In the genomic region with DNA sequence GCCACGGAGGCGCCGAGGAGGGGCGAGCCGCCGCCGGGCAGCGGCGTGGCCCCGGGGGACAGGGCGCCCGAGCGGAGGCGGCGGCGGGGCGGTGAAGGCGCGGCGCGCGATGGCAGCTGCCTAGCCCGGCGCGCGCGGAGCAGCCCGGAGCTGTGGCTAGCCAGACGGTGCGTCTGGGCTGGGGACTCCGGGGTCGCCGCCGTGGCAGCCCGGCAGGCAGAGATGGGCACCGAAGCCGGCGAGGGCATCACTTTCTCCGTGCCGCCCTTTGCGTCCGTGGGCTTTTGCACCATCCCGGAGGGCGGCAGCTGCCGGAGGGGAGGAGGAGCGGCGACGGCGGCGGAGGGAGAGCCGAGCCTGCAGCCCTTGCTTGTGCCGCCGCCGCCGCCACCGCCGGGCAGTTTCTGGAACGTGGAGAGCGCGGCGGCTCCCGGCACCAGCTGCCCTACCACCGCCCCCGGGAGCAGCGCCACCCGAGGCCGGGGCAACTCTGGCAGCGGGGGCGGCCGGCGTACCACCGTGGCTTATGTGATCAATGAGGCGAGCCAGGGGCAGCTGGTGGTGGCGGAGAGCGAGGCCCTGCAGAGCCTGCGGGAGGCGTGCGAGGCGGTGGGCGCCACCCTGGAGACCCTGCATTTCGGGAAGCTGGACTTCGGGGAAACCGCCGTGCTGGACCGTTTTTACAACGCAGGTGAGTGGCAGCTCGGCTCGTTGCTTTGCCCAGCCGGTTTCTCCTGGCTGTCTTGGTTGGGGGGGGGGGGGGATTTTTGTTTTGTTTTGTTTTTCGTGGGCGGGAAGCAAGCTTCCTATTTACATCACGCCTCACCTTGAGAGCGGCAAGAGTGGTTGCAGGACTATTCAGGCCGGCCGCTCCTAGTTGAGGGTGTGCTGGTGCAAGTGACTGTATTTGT, we compare ENCODE assay signal across 8 mouse cellular contexts. TPM values are rescaled to one million over a fixed set of nuclear protein-coding genes. Genes with fewer than 3 reads are reported as not detected.
A peak's percentile ranks its signal among the peaks of the same experiment; 100 is the strongest.
DNase-seq lines count a peak whose midpoint lies in the region; ATAC-seq lines count a peak whose summit lies in the region.

A gene (plus strand): TSS at position 89 of the 911 bp plus-strand sequence.

- no peaks in the 10 kb centered on the region for H3K36me3 ChIP-seq in erythroblast, embryonic 14.5 days (ENCODE audit: control insufficient read depth)
- no peaks in the 10 kb centered on the region for H3K36me3 ChIP-seq in forebrain, embryonic 16.5 days (ENCODE audit: control insufficient read depth, insufficient read depth)
- no peaks in the 10 kb centered on the region for H3K36me3 ChIP-seq in hindbrain, embryonic 13.5 days

- H3K9ac ChIP-seq in forebrain, embryonic 16.5 days (replicated peaks; ENCODE audit: low read depth, low read length), result peak within 1 kb of the TSS; percentile 72
- peak within 1 kb of the TSS; percentile 78 for H3K9ac ChIP-seq in hindbrain, embryonic 13.5 days

- peak within 1 kb of the TSS; percentile 96 for H3K4me2 ChIP-seq in forebrain, embryonic 16.5 days (ENCODE audit: low read length)
- H3K4me2 ChIP-seq in hindbrain, embryonic 13.5 days, result peak within 1 kb of the TSS; percentile 87

- peaks cover 14% of the 10 kb centered on the region for H3K4me1 ChIP-seq in erythroblast, embryonic 14.5 days (ENCODE audit: control insufficient read depth)
- peaks cover 13% of the 10 kb centered on the region for H3K4me1 ChIP-seq in forebrain, embryonic 16.5 days (replicated peaks; ENCODE audit: control insufficient read depth, insufficient read depth, low read length)
- H3K4me1 ChIP-seq in hindbrain, embryonic 13.5 days (replicated peaks), result peaks cover 19% of the 10 kb centered on the region

- DNase-seq in left cerebral cortex, postnatal 10 days (ENCODE audit: extremely low spot score in 1 of 2, low spot score in 2 of 2), result peak in 1 of 2 experiments; percentile 67
- peak; percentile 16 to 33 for DNase-seq in spleen, postnatal 14 days (ENCODE audit: low spot score in 2 of 2)

- peaks cover 50% of the 10 kb centered on the region for H3K27me3 ChIP-seq in erythroblast, embryonic 14.5 days (ENCODE audit: control insufficient read depth)
- H3K27me3 ChIP-seq in forebrain, embryonic 16.5 days (replicated peaks; ENCODE audit: control insufficient read depth, insufficient read depth, low read length), result peaks cover 8% of the 10 kb centered on the region; the same call in 1 of the 2 replicates
- peaks cover 58% of the 10 kb centered on the region for H3K27me3 ChIP-seq in hindbrain, embryonic 13.5 days

- H3K27ac ChIP-seq in forebrain, embryonic 16.5 days (ENCODE audit: low read length), result no peak within 1 kb of the TSS
- H3K27ac ChIP-seq in hindbrain, embryonic 13.5 days, result peak within 1 kb of the TSS; percentile 77

- H3K4me3 ChIP-seq in erythroblast, embryonic 14.5 days (replicated peaks), result peak within 1 kb of the TSS; percentile 60
- peak within 1 kb of the TSS; percentile 68 for H3K4me3 ChIP-seq in forebrain, embryonic 16.5 days (replicated peaks; ENCODE audit: low read length)
- peak within 1 kb of the TSS; percentile 78 for H3K4me3 ChIP-seq in hindbrain, embryonic 13.5 days

- under 1% methylated on average over 86 of the region's 95 CpGs for WGBS in forebrain, embryonic 16.5 days
- 0% methylated on average over 81 of the region's 95 CpGs for WGBS in hindbrain, embryonic 13.5 days

- intact Hi-C loops in left cerebral cortex, postnatal 10 days (cut with DNase I), result loop anchor here (1.0 to 5.0 kb wide), 2 partner anchors 139 to 183 kb away; no protein-coding TSS in a partner anchor

- ATAC-seq in erythroblast, adult 5-6 weeks (replicated peaks; ENCODE audit: low FRiP score, poor library complexity, severe bottlenecking), result no peak
- peak; percentile 46 for ATAC-seq in cerebellum, adult (ENCODE audit: insufficient number of reproducible peaks, low FRiP score, low TSS enrichment)
- peak; percentile 84 for ATAC-seq in forebrain, embryonic 16.5 days
- ATAC-seq in hindbrain, embryonic 13.5 days (ENCODE audit: low FRiP score), result peak; percentile 87
- no peak for ATAC-seq in megakaryocyte, adult 5-6 weeks (ENCODE audit: poor library complexity, severe bottlenecking)

- no peaks in the 10 kb centered on the region; the same call in 1 of the 2 replicates for H3K9me3 ChIP-seq in erythroblast, embryonic 14.5 days (ENCODE audit: control insufficient read depth, low read length)
- H3K9me3 ChIP-seq in forebrain, embryonic 16.5 days (ENCODE audit: control insufficient read depth, low read length), result no peaks in the 10 kb centered on the region
- H3K9me3 ChIP-seq in hindbrain, embryonic 13.5 days, result no peaks in the 10 kb centered on the region

RNA-seq across cellular contexts. Expression of the gene that starts here (rescaled TPM):
- polyA plus RNA-seq in erythroblast, embryonic 14.5 days (2012), result not detected in 2 replicates
- total RNA-seq in erythroblast, adult 5-6 weeks (2015; ENCODE audit: low replicate concordance), result 3.1 and 4.2 TPM in 2 replicates
- total RNA-seq in erythroblast, adult 5-6 weeks (2017; ENCODE audit: low replicate concordance), result 4.6 and 8.8 TPM in 2 replicates
- polyA plus RNA-seq in forebrain, embryonic 16.5 days (2015; fragmentation: Nextera tagmentation; extraction: Ambion mirVana), result 0.80 and 0.84 TPM in 2 replicates
- polyA plus RNA-seq in hindbrain, embryonic 13.5 days (2015; fragmentation: Nextera tagmentation; extraction: Ambion mirVana), result 0.65 and 0.74 TPM in 2 replicates
- 10 to 100 TPM; 36.5 to 39.3 TPM for total RNA-seq in left cerebral cortex, postnatal 10 days (2021)
- 25.4 and 37.0 TPM in 2 replicates for total RNA-seq in megakaryocyte, adult 5-6 weeks (2015)
- total RNA-seq in megakaryocyte, adult 5-6 weeks (2017), result 36.7 and 42.4 TPM in 2 replicates

Comparison
In these comparisons a context has a peak if more than half of its experiments do, and no peak if none do; other contexts are left out.
1. Peak in ATAC-seq, H3K4me3 ChIP-seq, H3K9ac ChIP-seq and H3K4me2 ChIP-seq in forebrain, embryonic 16.5 days; RNA of the gene not detected or under 1 TPM.
2. Peak in ATAC-seq, H3K4me3 ChIP-seq, H3K27ac ChIP-seq, H3K9ac ChIP-seq and H3K4me2 ChIP-seq in hindbrain, embryonic 13.5 days; RNA of the gene not detected or under 1 TPM.